Mouse (Mus musculus) MEL (cell line): Measurements from ENCODE around the gene Erlec1. TPM values are rescaled to one million over a fixed set of nuclear protein-coding genes. Genes with fewer than 3 reads are reported as not detected.

Experiments
- DNase-seq: peaks from one replicate; pipeline ENCODE4 v3.0.0; 2011; ENCODE audit warnings: low read depth, low spot score
- H3K27ac ChIP-seq: 2 replicates; pipeline ENCODE4 v1.5.1; 2012; ENCODE audit warnings: low read depth, mild to moderate bottlenecking, control low read depth, low read length, moderate library complexity; ENCODE audit not compliant: control insufficient read depth
- H3K27me3 ChIP-seq, 2 experiments: fragments of 150-350 bp in 1 of 2; sonication (generic) in 1 of 2; 2 replicates each; pipeline ENCODE4 v1.6.1; 2012; ENCODE audit warnings: low read length in 2 of 2, mild to moderate bottlenecking in 2 of 2, improper control_type of control experiment in 1 of 2, moderate library complexity in 1 of 2; ENCODE audit not compliant: insufficient read depth in 2 of 2, control insufficient read depth in 1 of 2
- H3K36me3 ChIP-seq, 2 experiments: 2 replicates each; pipeline ENCODE4 v1.6.1; 2012 to 2014; ENCODE audit warnings: low read length in 2 of 2, improper control_type of control experiment in 1 of 2, inconsistent platforms in 1 of 2, mild to moderate bottlenecking in 1 of 2; ENCODE audit not compliant: insufficient read depth in 2 of 2, control insufficient read depth in 1 of 2
- H3K4me1 ChIP-seq, 2 experiments: fragments of 150-350 bp in 1 of 2; sonication (generic) in 1 of 2; 2 replicates each; pipeline ENCODE4 v1.6.1; 2012; ENCODE audit warnings: low read length in 2 of 2, improper control_type of control experiment in 1 of 2, mild to moderate bottlenecking in 1 of 2; ENCODE audit not compliant: insufficient read depth in 2 of 2, control insufficient read depth in 1 of 2
- H3K4me3 ChIP-seq, 2 experiments: fragments of 150-350 bp in 1 of 2; sonication (generic) in 1 of 2; 2 replicates each; pipeline ENCODE4 v1.5.1; 2012; ENCODE audit warnings: low read depth in 2 of 2, low read length in 2 of 2, mild to moderate bottlenecking in 2 of 2, moderate library complexity in 2 of 2, control low read depth in 1 of 2, improper control_type of control experiment in 1 of 2; ENCODE audit not compliant: control insufficient read depth in 1 of 2, insufficient read depth in 1 of 2
- H3K79me2 ChIP-seq: 2 replicates; pipeline ENCODE4 v1.6.1; 2012; ENCODE audit warnings: mild to moderate bottlenecking, low read length, moderate library complexity; ENCODE audit not compliant: control insufficient read depth, poor library complexity, insufficient read depth
- H3K9ac ChIP-seq: 2 replicates; pipeline ENCODE4 v1.6.1; 2012; ENCODE audit warnings: low read depth, mild to moderate bottlenecking, control low read depth, low read length, moderate library complexity; ENCODE audit not compliant: control insufficient read depth, poor library complexity, severe bottlenecking
- H3K9me3 ChIP-seq: fragments of 150-350 bp; sonication (generic); replicated peaks from 2 replicates; pipeline ENCODE4 v1.6.1; 2012; ENCODE audit warnings: mild to moderate bottlenecking, low read length, improper control_type of control experiment, moderate library complexity; ENCODE audit not compliant: insufficient read depth
- CHD1 ChIP-seq: IDR thresholded peaks from 2 replicates; pipeline ENCODE4 v1.6.1; 2012; ENCODE audit warnings: low read depth, mild to moderate bottlenecking, inconsistent platforms, low read length, improper control_type of control experiment
- CTCF ChIP-seq, 3 experiments: IDR thresholded peaks in 2 of 3; conservative IDR thresholded peaks in 1 of 3; 2 replicates each; pipeline ENCODE4 v1.5.1; 2011 to 2012; ENCODE audit warnings: low read length in 3 of 3, low read depth in 2 of 3, mild to moderate bottlenecking in 2 of 3, improper control_type of control experiment in 1 of 3, inconsistent platforms in 1 of 3, mixed read lengths in 1 of 3, moderate library complexity in 1 of 3; ENCODE audit not compliant: control insufficient read depth in 1 of 3, insufficient read depth in 1 of 3, poor library complexity in 1 of 3, severe bottlenecking in 1 of 3
- E2F4 ChIP-seq: IDR thresholded peaks from 2 replicates; pipeline ENCODE4 v1.6.1; 2011; ENCODE audit warnings: low read depth, low read length, improper control_type of control experiment, borderline replicate concordance
- EP300 ChIP-seq, 2 experiments: IDR thresholded peaks; 2 replicates each; pipeline ENCODE4 v1.6.1; 2011; ENCODE audit warnings: improper control_type of control experiment in 2 of 2, low read length in 2 of 2, low read depth in 1 of 2, mild to moderate bottlenecking in 1 of 2
- GABPA ChIP-seq: IDR thresholded peaks from 2 replicates; pipeline ENCODE4 v1.6.1; 2012; ENCODE audit warnings: low read depth, mild to moderate bottlenecking, inconsistent platforms, low read length, improper control_type of control experiment, moderate library complexity
- GATA1 ChIP-seq: IDR thresholded peaks from 2 replicates; pipeline ENCODE4 v1.6.1; 2011; ENCODE audit warnings: low read depth, low read length, improper control_type of control experiment
- HCFC1 ChIP-seq: IDR thresholded peaks from 2 replicates; pipeline ENCODE4 v1.6.1; 2012; ENCODE audit warnings: low read depth, mild to moderate bottlenecking, inconsistent platforms, low read length, improper control_type of control experiment, moderate library complexity
- KAT2A ChIP-seq: conservative IDR thresholded peaks from 2 replicates; pipeline ENCODE4 v1.6.1; 2012; ENCODE audit warnings: low read depth, low read length, improper control_type of control experiment, inconsistent platforms
- MAX ChIP-seq: IDR thresholded peaks from 2 replicates; pipeline ENCODE4 v1.6.1; 2011; ENCODE audit warnings: low read length, improper control_type of control experiment
- MEF2A ChIP-seq: IDR thresholded peaks from 2 replicates; pipeline ENCODE4 v1.6.1; 2014; ENCODE audit warnings: low read depth, mild to moderate bottlenecking, inconsistent platforms, low read length, improper control_type of control experiment; ENCODE audit not compliant: poor library complexity, insufficient replicate concordance, severe bottlenecking; ENCODE audit errors: extremely low read depth
- MXI1 ChIP-seq: IDR thresholded peaks from 2 replicates; pipeline ENCODE4 v1.6.1; 2011; ENCODE audit warnings: mild to moderate bottlenecking, low read depth, low read length, improper control_type of control experiment
- MYC ChIP-seq: IDR thresholded peaks from 2 replicates; pipeline ENCODE4 v1.6.1; 2011; ENCODE audit warnings: low read depth, mild to moderate bottlenecking, low read length, improper control_type of control experiment, moderate library complexity
- NELFE ChIP-seq: IDR thresholded peaks from 2 replicates; pipeline ENCODE4 v1.6.1; 2011; ENCODE audit warnings: low read depth, low read length, improper control_type of control experiment
- NRF1 ChIP-seq: IDR thresholded peaks from 2 replicates; pipeline ENCODE4 v1.6.1; 2014; ENCODE audit warnings: low read depth, mild to moderate bottlenecking, inconsistent platforms, low read length, improper control_type of control experiment, moderate library complexity; ENCODE audit not compliant: poor library complexity, insufficient read depth, severe bottlenecking
- POLR2AphosphoS5 ChIP-seq: IDR thresholded peaks from 2 replicates; pipeline ENCODE4 v1.6.1; 2012; ENCODE audit warnings: low read depth, borderline replicate concordance, mild to moderate bottlenecking, inconsistent platforms, low read length, moderate library complexity, mixed read lengths
- TCF12 ChIP-seq: IDR thresholded peaks from 2 replicates; pipeline ENCODE4 v1.6.1; 2014; ENCODE audit warnings: low read depth, mild to moderate bottlenecking, inconsistent platforms, low read length, improper control_type of control experiment, moderate library complexity
- UBTF ChIP-seq: IDR thresholded peaks from 2 replicates; pipeline ENCODE4 v1.6.1; 2012; ENCODE audit warnings: low read depth, mild to moderate bottlenecking, inconsistent platforms, low read length, improper control_type of control experiment, moderate library complexity, borderline replicate concordance; ENCODE audit not compliant: insufficient read depth
- USF1 ChIP-seq: IDR thresholded peaks from 2 replicates; pipeline ENCODE4 v1.6.1; 2014; ENCODE audit warnings: low read depth, mild to moderate bottlenecking, inconsistent platforms, low read length, improper control_type of control experiment, moderate library complexity
- ZC3H11A ChIP-seq: IDR thresholded peaks from 2 replicates; pipeline ENCODE4 v1.6.1; 2012; ENCODE audit warnings: low read depth, mild to moderate bottlenecking, inconsistent platforms, low read length, improper control_type of control experiment
- ZKSCAN1 ChIP-seq: IDR thresholded peaks from 2 replicates; pipeline ENCODE4 v1.6.1; 2012; ENCODE audit warnings: low read depth, mild to moderate bottlenecking, inconsistent platforms, low read length, improper control_type of control experiment, moderate library complexity
- ZMIZ1 ChIP-seq: IDR thresholded peaks from 2 replicates; pipeline ENCODE4 v1.6.1; 2012; ENCODE audit warnings: low read depth, mild to moderate bottlenecking, inconsistent platforms, low read length, improper control_type of control experiment, moderate library complexity
- polyA plus RNA-seq, 2 experiments: library from polyadenylated mRNA; stranded (reverse) in 1 of 2; unstranded in 1 of 2; fragments of >175 nt in 1 of 2; fragments of >200 nt in 1 of 2; gene quantifications; 2 replicates each; pipeline versions ENCODE4 v1.2.1 to v1.2.4; 2012; ENCODE audit warnings: low replicate concordance in 2 of 2, low read depth in 1 of 2; ENCODE audit not compliant: insufficient read length in 2 of 2, insufficient read depth in 1 of 2, missing spikeins in 1 of 2
- total RNA-seq: library from RNA; depleted of rRNA; stranded (reverse); fragments of 300-350 nt; gene quantifications from 2 replicates; pipeline ENCODE4 v1.2.3, GENCODE M21; 2012

Gene Erlec1
- total and polyA plus RNA-seq, 3 experiments, result 6.7 to 22.3 TPM; not detected in 1

- TF ChIP-seq TCF12 (peak; percentile 82; the same call in 1 of the 2 replicates), GABPA (no peak), ZMIZ1 (no peak)
Observed at GRCm38 (mm10) chr11:30998704-30999103, 44.6 kb upstream of the Erlec1 start (continued).

DNA sequence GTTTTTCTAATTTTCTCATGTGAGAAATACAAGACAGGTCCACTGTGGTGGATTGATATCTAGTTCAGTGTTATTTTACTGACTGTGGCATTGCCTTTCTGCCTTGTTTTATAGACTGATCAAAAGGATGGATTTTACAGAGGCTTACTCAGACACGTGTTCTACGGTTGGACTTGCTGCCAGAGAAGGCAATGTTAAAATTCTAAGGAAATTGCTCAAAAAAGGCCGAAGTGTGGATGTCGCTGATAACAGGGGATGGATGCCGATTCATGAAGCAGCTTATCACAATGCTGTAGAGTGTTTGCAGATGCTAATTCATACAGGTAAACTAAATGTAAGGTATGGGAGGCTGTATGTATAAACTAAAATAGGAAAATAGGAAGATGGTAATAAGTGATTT, 44.1 kb upstream of the Erlec1 start:
- peaks cover 24 to 33% of the 10 kb centered on the region in 2 experiments for H3K4me1 ChIP-seq
- 0 out of 2 replicates have a peak overlapping the region, but pooled peaks have one; percentile 25 for H3K27ac ChIP-seq
- no peak for TF ChIP-seq POLR2AphosphoS5
- no peak for TF ChIP-seq ZKSCAN1
- TF ChIP-seq E2F4, result no peak
- no peak for TF ChIP-seq NRF1
- no peak for TF ChIP-seq HCFC1
- TF ChIP-seq EP300 (IDR thresholded peaks at IDR 0.05; ENCODE audit: low read depth in 1 of 2, low read length in 2 of 2), result peak; percentile 42 to 49
- TF ChIP-seq CTCF (IDR thresholded peaks at IDR 0.05 in 2 of 3, conservative IDR thresholded peaks at IDR 0.05 in 1 of 3; ENCODE audit: control insufficient read depth in 1 of 3, insufficient read depth in 1 of 3, low read depth in 2 of 3, low read length in 3 of 3, poor library complexity in 1 of 3, severe bottlenecking in 1 of 3), result no peak
- no peak for TF ChIP-seq NELFE
- peak; percentile 40; the same call in 1 of the 2 replicates for TF ChIP-seq KAT2A
- no peak for TF ChIP-seq UBTF
- peak; percentile 65 for TF ChIP-seq MAX
- TF ChIP-seq CHD1, result no peak
- 0 out of 2 replicates have a peak, but pooled peaks have one; percentile 16 for TF ChIP-seq MEF2A
- peak; percentile 65 for TF ChIP-seq GATA1
- TF ChIP-seq MYC, result 0 out of 2 replicates have a peak, but pooled peaks have one; percentile 39
- TF ChIP-seq USF1, result peak; percentile 64; the same call in 1 of the 2 replicates
- 0 out of 2 replicates have a peak, but pooled peaks have one; percentile 24 for TF ChIP-seq TCF12
- peak; percentile 72 for TF ChIP-seq MXI1
- no peak for TF ChIP-seq ZC3H11A
- TF ChIP-seq, all 39 proteins: peak for 9
- Histone ChIP-seq H3K9me3 (no peaks in the 10 kb centered on the region), H3K27me3 (no peaks in the 10 kb centered on the region), H3K9ac (no peak overlapping the region), H3K79me2 (peaks cover 3% of the 10 kb centered on the region), H3K36me3 (peaks cover 0 to 41% of the 10 kb centered on the region in 2 experiments; a peak in 2 of 4 replicates), H3K4me3 (0 out of 4 replicates have a peak overlapping the region, but pooled peaks of 1 of the 2 experiments have one; percentile 9)
- peak; percentile 56 for DNase-seq
